Comparison of ENCODE assay signal across 10 mouse cellular contexts in genomic region chr9:9899070-9899469, GRCm38 (mm10).
DNase-seq lines count a peak whose midpoint lies in the region; ATAC-seq lines count a peak whose summit lies in the region.
"Had no signal": no experiment of that assay in that cellular context is flagged by ENCODE, and none has a peak within 500 bp of the region (broad histone marks: within the 10 kb centered on the region; RNA-seq: fewer than 3 reads in every experiment).

No protein-coding gene starts in this region.

- no peaks in the 10 kb centered on the region for H3K36me3 ChIP-seq in heart, embryonic 11.5 days (ENCODE audit: control insufficient read depth, insufficient read depth, low read length)
- no peaks in the 10 kb centered on the region for H3K36me3 ChIP-seq in neural tube, embryonic 15.5 days
- H3K36me3 ChIP-seq: embryonic facial prominence, embryonic 13.5 days had no signal

- WGBS in heart, embryonic 11.5 days (ENCODE audit: insufficient replicate concordance) = 65% methylated on average over 5 of the region's 5 CpGs
- WGBS in neural tube, embryonic 15.5 days = 52% methylated on average over 5 of the region's 5 CpGs

- H3K4me1 ChIP-seq in heart, embryonic 11.5 days (ENCODE audit: control insufficient read depth, insufficient read depth, low read length) = no peaks in the 10 kb centered on the region
- H3K4me1 ChIP-seq in neural tube, embryonic 15.5 days = no peaks in the 10 kb centered on the region
- H3K4me1 ChIP-seq: embryonic facial prominence, embryonic 13.5 days had no signal

- no peak overlapping the region for H3K9ac ChIP-seq in heart, embryonic 11.5 days (ENCODE audit: low read depth, low read length)
- H3K9ac ChIP-seq in neural tube, embryonic 15.5 days (replicated peaks) = no peak overlapping the region
- H3K9ac ChIP-seq: embryonic facial prominence, embryonic 13.5 days had no signal

- H3K4me3 ChIP-seq in heart, embryonic 11.5 days (ENCODE audit: low read depth, low read length) = no peak overlapping the region
- no peak overlapping the region for H3K4me3 ChIP-seq in neural tube, embryonic 15.5 days (replicated peaks)
- H3K4me3 ChIP-seq: embryonic facial prominence, embryonic 13.5 days had no signal

- no peaks in the 10 kb centered on the region for H3K9me3 ChIP-seq in heart, embryonic 11.5 days (replicated peaks; ENCODE audit: control insufficient read depth, low read length)
- H3K9me3 ChIP-seq in neural tube, embryonic 15.5 days (replicated peaks) = no peaks in the 10 kb centered on the region
- H3K9me3 ChIP-seq: embryonic facial prominence, embryonic 13.5 days had no signal

- H3K27me3 ChIP-seq in heart, embryonic 11.5 days (ENCODE audit: control insufficient read depth, insufficient read depth, low read length) = no peaks in the 10 kb centered on the region
- no peaks in the 10 kb centered on the region for H3K27me3 ChIP-seq in neural tube, embryonic 15.5 days (replicated peaks)
- H3K27me3 ChIP-seq: embryonic facial prominence, embryonic 13.5 days had no signal

- no peak overlapping the region for H3K4me2 ChIP-seq in heart, embryonic 11.5 days
- no peak overlapping the region for H3K4me2 ChIP-seq in neural tube, embryonic 15.5 days
- H3K4me2 ChIP-seq: embryonic facial prominence, embryonic 13.5 days had no signal

- no peak overlapping the region for H3K27ac ChIP-seq in heart, embryonic 11.5 days (ENCODE audit: low read depth, low read length)
- no peak overlapping the region for H3K27ac ChIP-seq in neural tube, embryonic 15.5 days (replicated peaks)
- H3K27ac ChIP-seq: embryonic facial prominence, embryonic 13.5 days had no signal

- no peak for ATAC-seq in heart, embryonic 11.5 days (replicated peaks; ENCODE audit: insufficient number of reproducible peaks, low FRiP score, low TSS enrichment)
- peak; percentile 69; the same call in 1 of the 2 replicates for ATAC-seq in neural tube, embryonic 15.5 days (ENCODE audit: low FRiP score)
- ATAC-seq in erythroid progenitor cell, adult 5-6 weeks (replicated peaks; ENCODE audit: low FRiP score, poor library complexity, severe bottlenecking) = no peak
- ATAC-seq: CD4-positive, CD25-positive, alpha-beta regulatory T cell, adult 4 months had no signal

- peak; percentile 29 for DNase-seq in heart, postnatal 4 days
- peak; percentile 93 to 96 for DNase-seq in cerebellum, postnatal 14 days
- peak; percentile 87 for DNase-seq in layer of hippocampus, adult 9-11 months
- no peak for DNase-seq in adrenal gland, postnatal 14 days
- no peak for DNase-seq in ovary, adult 18-20 months (ENCODE audit: low spot score)

Comparison
In these comparisons a context has a peak if more than half of its experiments do, and no peak if none do; other contexts are left out.
1. DNase-seq: peak in heart, postnatal 4 days (single experiment), cerebellum, postnatal 14 days (2 of 2) and layer of hippocampus, adult 9-11 months (single experiment); none in adrenal gland, postnatal 14 days (single experiment) and ovary, adult 18-20 months (single experiment).